Mouse (Mus musculus): ENCODE measurements around the gene Myo3b. TPM values are rescaled to one million over a fixed set of nuclear protein-coding genes. Genes with fewer than 3 reads are reported as not detected.

Myo3b gene
- polyA plus RNA-seq, 1 experiment from 2014 or later: 0.07 TPM

- Histone ChIP-seq H3K9ac (ENCODE audit: low read depth, low read length) (no peak overlapping the region), H3K4me3 (ENCODE audit: low read length) (no peak overlapping the region), H3K27ac (ENCODE audit: low read length) (no peak overlapping the region), H3K4me1 (ENCODE audit: control insufficient read depth, insufficient read depth, low read length) (no peaks in the 10 kb centered on the region), H3K36me3 (ENCODE audit: control insufficient read depth, insufficient read depth, low read length) (no peaks in the 10 kb centered on the region), H3K9me3 (ENCODE audit: control insufficient read depth, low read length) (no peaks in the 10 kb centered on the region), H3K4me2 (ENCODE audit: low read depth, low read length) (no peak overlapping the region), H3K27me3 (replicated peaks; ENCODE audit: control insufficient read depth, insufficient read depth, low read length) (no peaks in the 10 kb centered on the region)
- 95% methylated on average over 4 of the region's 4 CpGs for WGBS
- no peak for ATAC-seq
Measured at GRCm38 (mm10) chr2:70143543-70144188, 104.7 kb downstream of the Myo3b start.

- Histone ChIP-seq H3K4me3 (ENCODE audit: low read length) (no peak overlapping the region), H3K4me2 (ENCODE audit: low read depth, low read length) (no peak overlapping the region), H3K27ac (ENCODE audit: low read length) (no peak overlapping the region), H3K4me1 (ENCODE audit: control insufficient read depth, insufficient read depth, low read length) (no peaks in the 10 kb centered on the region), H3K27me3 (replicated peaks; ENCODE audit: control insufficient read depth, insufficient read depth, low read length) (no peaks in the 10 kb centered on the region), H3K36me3 (ENCODE audit: control insufficient read depth, insufficient read depth, low read length) (no peaks in the 10 kb centered on the region), H3K9me3 (ENCODE audit: control insufficient read depth, low read length) (no peaks in the 10 kb centered on the region), H3K9ac (ENCODE audit: low read depth, low read length) (no peak overlapping the region)
- ATAC-seq: no peak
- 49% methylated on average over 12 of the region's 12 CpGs for WGBS
Measured at GRCm38 (mm10) chr2:70146993-70147581, 108.2 kb downstream of the Myo3b start.

GRCm38 (mm10) chr2:70148821-70149510 lies 110.0 kb downstream of the Myo3b start:
- H3K4me3 ChIP-seq (ENCODE audit: low read length): no peak overlapping the region
- no peak overlapping the region for H3K9ac ChIP-seq (ENCODE audit: low read depth, low read length)
- ATAC-seq: no peak
- no peaks in the 10 kb centered on the region for H3K36me3 ChIP-seq (ENCODE audit: control insufficient read depth, insufficient read depth, low read length)
- H3K9me3 ChIP-seq (ENCODE audit: control insufficient read depth, low read length): no peaks in the 10 kb centered on the region
- WGBS: 61% methylated on average over 13 of the region's 13 CpGs
- H3K27ac ChIP-seq (ENCODE audit: low read length): no peak overlapping the region
- no peaks in the 10 kb centered on the region for H3K27me3 ChIP-seq (replicated peaks; ENCODE audit: control insufficient read depth, insufficient read depth, low read length)
- no peaks in the 10 kb centered on the region for H3K4me1 ChIP-seq (ENCODE audit: control insufficient read depth, insufficient read depth, low read length)
- H3K4me2 ChIP-seq (ENCODE audit: low read depth, low read length): no peak overlapping the region

GRCm38 (mm10) chr2:70150399-70151035 lies 111.6 kb downstream of the Myo3b start:
- Histone ChIP-seq H3K9ac (ENCODE audit: low read depth, low read length) (no peak overlapping the region), H3K36me3 (ENCODE audit: control insufficient read depth, insufficient read depth, low read length) (no peaks in the 10 kb centered on the region)
- ATAC-seq: no peak

GRCm38 (mm10) chr2:70151930-70152329 lies 113.0 kb downstream of the Myo3b start:
- Histone ChIP-seq H3K36me3 (ENCODE audit: control insufficient read depth, insufficient read depth, low read length) (no peaks in the 10 kb centered on the region), H3K4me2 (ENCODE audit: low read depth, low read length) (no peak overlapping the region), H3K27me3 (replicated peaks; ENCODE audit: control insufficient read depth, insufficient read depth, low read length) (no peaks in the 10 kb centered on the region), H3K4me1 (ENCODE audit: control insufficient read depth, insufficient read depth, low read length) (no peaks in the 10 kb centered on the region), H3K4me3 (ENCODE audit: low read length) (no peak overlapping the region), H3K9ac (ENCODE audit: low read depth, low read length) (no peak overlapping the region), H3K9me3 (ENCODE audit: control insufficient read depth, low read length) (no peaks in the 10 kb centered on the region), H3K27ac (ENCODE audit: low read length) (no peak overlapping the region)
- ATAC-seq: no peak
- 58% methylated on average over 3 of the region's 3 CpGs for WGBS

More at GRCm38 (mm10) chr2:70150399-70151035, 111.6 kb downstream of the Myo3b start:
- Histone ChIP-seq H3K4me1 (ENCODE audit: control insufficient read depth, insufficient read depth, low read length) (no peaks in the 10 kb centered on the region), H3K27me3 (replicated peaks; ENCODE audit: control insufficient read depth, insufficient read depth, low read length) (no peaks in the 10 kb centered on the region), H3K4me3 (ENCODE audit: low read length) (no peak overlapping the region), H3K9me3 (ENCODE audit: control insufficient read depth, low read length) (no peaks in the 10 kb centered on the region), H3K27ac (ENCODE audit: low read length) (no peak overlapping the region), H3K4me2 (ENCODE audit: low read depth, low read length) (no peak overlapping the region)
- 78% methylated on average over 6 of the region's 6 CpGs for WGBS

- H3K4me2 ChIP-seq (ENCODE audit: low read depth, low read length): no peak overlapping the region
- no peaks in the 10 kb centered on the region for H3K27me3 ChIP-seq (replicated peaks; ENCODE audit: control insufficient read depth, insufficient read depth, low read length)
- WGBS: 76% methylated on average over 8 of the region's 8 CpGs
- H3K4me1 ChIP-seq (ENCODE audit: control insufficient read depth, insufficient read depth, low read length): no peaks in the 10 kb centered on the region
- no peak overlapping the region for H3K27ac ChIP-seq (ENCODE audit: low read length)
- H3K9me3 ChIP-seq (ENCODE audit: control insufficient read depth, low read length): no peaks in the 10 kb centered on the region
- no peaks in the 10 kb centered on the region for H3K36me3 ChIP-seq (ENCODE audit: control insufficient read depth, insufficient read depth, low read length)
- no peak overlapping the region for H3K4me3 ChIP-seq (ENCODE audit: low read length)
- ATAC-seq: no peak
- no peak overlapping the region for H3K9ac ChIP-seq (ENCODE audit: low read depth, low read length)
Measured at GRCm38 (mm10) chr2:70155226-70155836, 116.4 kb downstream of the Myo3b start.

- H3K4me1 ChIP-seq (ENCODE audit: control insufficient read depth, insufficient read depth, low read length): no peaks in the 10 kb centered on the region
- no peaks in the 10 kb centered on the region for H3K9me3 ChIP-seq (ENCODE audit: control insufficient read depth, low read length)
- H3K4me2 ChIP-seq (ENCODE audit: low read depth, low read length): no peak overlapping the region
- H3K4me3 ChIP-seq (ENCODE audit: low read length): no peak overlapping the region
- no peaks in the 10 kb centered on the region for H3K27me3 ChIP-seq (replicated peaks; ENCODE audit: control insufficient read depth, insufficient read depth, low read length)
- H3K9ac ChIP-seq (ENCODE audit: low read depth, low read length): no peak overlapping the region
- 29% methylated on average over 8 of the region's 8 CpGs for WGBS
- no peak for ATAC-seq
- H3K36me3 ChIP-seq (ENCODE audit: control insufficient read depth, insufficient read depth, low read length): no peaks in the 10 kb centered on the region
- H3K27ac ChIP-seq (ENCODE audit: low read length): no peak overlapping the region
Measured at GRCm38 (mm10) chr2:70159543-70159942, 120.6 kb downstream of the Myo3b start.

- Histone ChIP-seq H3K36me3 (ENCODE audit: control insufficient read depth, insufficient read depth, low read length) (no peaks in the 10 kb centered on the region), H3K27ac (ENCODE audit: low read length) (no peak overlapping the region), H3K4me3 (ENCODE audit: low read length) (no peak overlapping the region), H3K9me3 (ENCODE audit: control insufficient read depth, low read length) (no peaks in the 10 kb centered on the region), H3K27me3 (replicated peaks; ENCODE audit: control insufficient read depth, insufficient read depth, low read length) (no peaks in the 10 kb centered on the region), H3K4me1 (ENCODE audit: control insufficient read depth, insufficient read depth, low read length) (no peaks in the 10 kb centered on the region), H3K4me2 (ENCODE audit: low read depth, low read length) (no peak overlapping the region), H3K9ac (ENCODE audit: low read depth, low read length) (no peak overlapping the region)
- no peak for ATAC-seq
- WGBS: 68% methylated on average over 3 of the region's 3 CpGs
Measured at GRCm38 (mm10) chr2:70166231-70166630, 127.3 kb downstream of the Myo3b start.
